Mouse (Mus musculus) C2C12 (cell line): ENCODE data around the gene Tra2b. TPM values are rescaled to one million over a fixed set of nuclear protein-coding genes. Genes with fewer than 3 reads are reported as not detected.
A peak's percentile ranks its signal among the peaks of the same experiment; 100 is the strongest.

Experiments used
- H3K27me3 ChIP-seq: one replicate; pipeline ENCODE4 v1.6.1; 2011; ENCODE audit not compliant: control insufficient read depth, insufficient read depth, insufficient read length
- H3K36me3 ChIP-seq: one replicate; pipeline ENCODE4 v1.6.1; 2011; ENCODE audit not compliant: control insufficient read depth, insufficient read depth
- H3K4me3 ChIP-seq: one replicate; pipeline ENCODE4 v1.5.1; 2011; ENCODE audit warnings: mild to moderate bottlenecking, control low read depth; ENCODE audit not compliant: poor library complexity, insufficient read depth, severe bottlenecking
- H3K79me2 ChIP-seq: one replicate; pipeline ENCODE4 v1.6.1; 2011; ENCODE audit not compliant: control insufficient read depth, insufficient read depth
- H3K79me3 ChIP-seq: one replicate; pipeline ENCODE4 v1.6.1; 2011; ENCODE audit warnings: low read depth, control low read depth
- H3ac ChIP-seq: one replicate; pipeline ENCODE3; 2011; ENCODE audit warnings: low read depth; ENCODE audit not compliant: control insufficient read depth, insufficient read length
- CEBPB ChIP-seq: IDR thresholded peaks from one replicate; pipeline ENCODE4 v1.6.1; 2011; ENCODE audit warnings: low read depth, mild to moderate bottlenecking, control low read depth, moderate library complexity
- CTCF ChIP-seq: IDR thresholded peaks from one replicate; pipeline ENCODE4 v1.5.1; 2011; ENCODE audit not compliant: control insufficient read depth, insufficient read depth, insufficient read length
- FOSL1 ChIP-seq: IDR thresholded peaks from one replicate; pipeline ENCODE4 v1.8.0; 2011; ENCODE audit warnings: mild to moderate bottlenecking, low read length; ENCODE audit not compliant: poor library complexity, insufficient read depth, severe bottlenecking
- MAX ChIP-seq: IDR thresholded peaks from one replicate; pipeline ENCODE4 v1.6.1; 2011; ENCODE audit warnings: mild to moderate bottlenecking, control low read depth
- MYOD1 ChIP-seq: IDR thresholded peaks from one replicate; pipeline ENCODE4 v1.6.1; 2011; ENCODE audit warnings: low read depth; ENCODE audit not compliant: control insufficient read depth, insufficient read length
- MYOG ChIP-seq: IDR thresholded peaks from one replicate; pipeline ENCODE4 v1.6.1; 2011; ENCODE audit not compliant: control insufficient read depth, insufficient read length; ENCODE audit errors: extremely low read depth
- USF1 ChIP-seq: IDR thresholded peaks from one replicate; pipeline ENCODE4 v1.6.1; 2011; ENCODE audit warnings: low read depth, mild to moderate bottlenecking, control low read depth, moderate library complexity
- polyA plus RNA-seq: library from polyadenylated mRNA; unstranded; fragments of >200 nt; fragmentation: generic; extraction: Trizol; gene quantifications from one replicate; pipeline ENCODE4 v1.2.1, GENCODE M21; 2012; ENCODE audit warnings: missing spikeins

Gene Tra2b
- polyA plus RNA-seq, 1 experiment: 63.9 TPM

DNA sequence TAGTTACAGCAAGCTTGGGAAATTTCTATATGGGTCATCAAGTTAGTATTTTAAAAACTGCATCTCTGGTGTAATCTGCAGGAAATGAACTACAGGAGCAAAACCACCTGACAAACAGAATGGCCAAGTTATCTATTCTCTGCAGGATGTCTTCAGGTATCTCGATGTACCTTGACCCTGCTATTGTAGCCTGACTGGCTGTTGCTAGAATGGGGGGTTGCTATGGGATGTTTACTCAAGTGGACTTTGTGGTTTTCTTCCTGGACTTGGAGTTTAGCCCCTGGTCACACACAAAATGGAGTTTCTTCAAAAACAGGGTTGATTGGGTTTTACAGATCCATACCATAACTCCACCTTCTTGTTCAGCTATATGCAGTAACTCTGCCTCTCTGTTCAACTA lies 62.3 kb downstream of the Tra2b start:
- Histone ChIP-seq H3K79me2 (no peaks in the 10 kb centered on the region), H3K36me3 (no peaks in the 10 kb centered on the region), H3ac (no peak overlapping the region), H3K79me3 (no peaks in the 10 kb centered on the region), H3K27me3 (no peaks in the 10 kb centered on the region), H3K4me3 (no peak overlapping the region)
- TF ChIP-seq USF1: no peak

DNA sequence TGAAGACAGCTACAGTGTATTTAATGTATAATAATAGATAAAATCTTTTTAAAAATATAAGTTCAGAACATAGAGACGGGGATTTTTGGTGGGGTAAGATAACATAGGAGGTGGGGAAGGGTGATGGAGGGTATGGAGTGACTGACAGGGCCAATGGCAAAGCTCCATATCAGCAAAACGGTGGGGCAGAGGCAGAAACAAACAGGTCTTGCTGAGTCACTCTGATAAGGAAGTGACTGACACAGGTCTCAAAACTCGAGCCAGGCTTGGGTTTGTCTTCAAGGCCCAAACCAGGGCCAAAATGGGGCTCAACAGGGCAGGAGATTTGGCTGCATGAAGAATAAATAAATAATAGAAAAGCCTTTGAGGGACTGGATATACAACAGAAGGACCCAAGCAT lies 63.9 kb downstream of the Tra2b start:
- H3K4me3 ChIP-seq: no peak overlapping the region
- no peaks in the 10 kb centered on the region for H3K79me2 ChIP-seq
- TF ChIP-seq FOSL1 (no peak), MYOD1 (no peak), CTCF (no peak), MYOG (no peak), MAX (no peak), CEBPB (no peak), USF1 (no peak)
- H3ac ChIP-seq: no peak overlapping the region
- no peaks in the 10 kb centered on the region for H3K27me3 ChIP-seq
- no peaks in the 10 kb centered on the region for H3K79me3 ChIP-seq
- no peaks in the 10 kb centered on the region for H3K36me3 ChIP-seq

DNA sequence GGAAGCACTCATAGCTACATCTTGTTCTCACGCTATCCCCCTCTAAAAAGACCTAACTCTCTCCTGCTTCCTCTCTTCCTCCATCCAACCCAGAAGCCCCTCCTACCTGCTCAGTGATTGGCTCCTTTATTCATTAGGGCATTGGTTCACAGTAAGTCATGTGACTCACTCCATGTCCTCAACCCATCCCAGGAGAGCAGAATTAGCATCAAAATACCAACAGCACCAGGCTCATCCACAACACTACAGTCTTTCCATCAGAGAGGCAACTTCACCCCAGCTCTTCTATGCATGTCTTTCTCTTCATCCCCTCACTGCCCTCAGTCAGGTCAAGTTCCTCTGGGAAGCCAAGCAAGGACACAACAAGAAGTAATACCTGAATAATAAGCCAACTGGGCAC lies 65.3 kb downstream of the Tra2b start:
- Histone ChIP-seq H3K79me3 (no peaks in the 10 kb centered on the region), H3K4me3 (no peak overlapping the region), H3K27me3 (no peaks in the 10 kb centered on the region), H3K79me2 (no peaks in the 10 kb centered on the region), H3ac (no peak overlapping the region), H3K36me3 (no peaks in the 10 kb centered on the region)
- TF ChIP-seq MYOD1 (no peak), USF1 (peak; percentile 46)

Other genes with a start within 250 kb of the Tra2b start
- gene Igf2bp2, start 102.7 kb downstream of the Tra2b start, polyA plus RNA-seq: 24.3 TPM
- gene Etv5, start 173.7 kb upstream of the Tra2b start, polyA plus RNA-seq: 10.2 TPM